Mouse (Mus musculus) hindbrain, embryonic 15.5 days (tissue): ENCODE measurements around the gene Gm10320. TPM values are rescaled to one million over a fixed set of nuclear protein-coding genes. Genes with fewer than 3 reads are reported as not detected.

Experiments used
- ATAC-seq: fragments of 200-750 bp; cut with Nextera tagmentation; 2 replicates; pipeline ENCODE4 v1.8.0; 2017; ENCODE audit warnings: low read depth, moderate number of reproducible peaks, moderate TSS enrichment; ENCODE audit not compliant: low FRiP score
- H3K27ac ChIP-seq: fragments of 300-500 bp; sonication (generic); replicated peaks from 2 replicates; pipeline ENCODE4 v1.5.1; 2015; ENCODE audit warnings: mild to moderate bottlenecking, inconsistent platforms
- H3K27me3 ChIP-seq: fragments of 300-500 bp; sonication (generic); 2 replicates; pipeline ENCODE4 v1.6.1; 2015; ENCODE audit warnings: control low read depth, inconsistent platforms
- H3K36me3 ChIP-seq: fragments of 300-500 bp; sonication (generic); 2 replicates; pipeline ENCODE4 v1.6.1; 2015; ENCODE audit warnings: control low read depth, inconsistent platforms
- H3K4me1 ChIP-seq: fragments of 300-500 bp; sonication (generic); replicated peaks from 2 replicates; pipeline ENCODE4 v1.6.1; 2015; ENCODE audit warnings: control low read depth, inconsistent platforms
- H3K4me2 ChIP-seq: fragments of 300-500 bp; sonication (generic); 2 replicates; pipeline ENCODE4 v1.6.1; 2015; ENCODE audit warnings: moderate library complexity, mild to moderate bottlenecking, inconsistent platforms
- H3K4me3 ChIP-seq: fragments of 300-500 bp; sonication (generic); 2 replicates; pipeline ENCODE4 v1.5.1; 2015; ENCODE audit warnings: mild to moderate bottlenecking, inconsistent platforms
- H3K9ac ChIP-seq: fragments of 300-500 bp; sonication (generic); 2 replicates; pipeline ENCODE4 v1.6.1; 2015; ENCODE audit warnings: inconsistent platforms
- H3K9me3 ChIP-seq: fragments of 300-500 bp; sonication (generic); 2 replicates; pipeline ENCODE4 v1.6.1; 2016; ENCODE audit warnings: control low read depth, inconsistent platforms
- WGBS: fragments of 180-500 bp; shearing (Covaris S2); methylation state at CpG from one replicate; pipeline ENCODE4 v1.1.7; 2015; 5-methylcytosine and 5-hydroxymethylcytosine counted together
- polyA plus RNA-seq: library from polyadenylated mRNA; unstranded; fragments of >200 nt; fragmentation: Nextera tagmentation; extraction: Ambion mirVana; gene quantifications from 2 replicates; pipeline ENCODE4 v1.2.1, GENCODE M21; 2015

Gm10320 gene
- polyA plus RNA-seq, 1 experiment from 2014 or later = 0.86 TPM

- Histone ChIP-seq H3K4me2 (no peak overlapping the region), H3K4me1 (no peaks in the 10 kb centered on the region), H3K27me3 (no peaks in the 10 kb centered on the region), H3K9ac (no peak overlapping the region), H3K36me3 (no peaks in the 10 kb centered on the region), H3K27ac (no peak overlapping the region), H3K9me3 (no peaks in the 10 kb centered on the region), H3K4me3 (no peak overlapping the region)
- no peak for ATAC-seq
- WGBS = 66% methylated on average over 6 of the region's 6 CpGs
Observed at GRCm38 (mm10) chr13:98523719-98524316, 32.0 kb upstream of the Gm10320 start.

DNA sequence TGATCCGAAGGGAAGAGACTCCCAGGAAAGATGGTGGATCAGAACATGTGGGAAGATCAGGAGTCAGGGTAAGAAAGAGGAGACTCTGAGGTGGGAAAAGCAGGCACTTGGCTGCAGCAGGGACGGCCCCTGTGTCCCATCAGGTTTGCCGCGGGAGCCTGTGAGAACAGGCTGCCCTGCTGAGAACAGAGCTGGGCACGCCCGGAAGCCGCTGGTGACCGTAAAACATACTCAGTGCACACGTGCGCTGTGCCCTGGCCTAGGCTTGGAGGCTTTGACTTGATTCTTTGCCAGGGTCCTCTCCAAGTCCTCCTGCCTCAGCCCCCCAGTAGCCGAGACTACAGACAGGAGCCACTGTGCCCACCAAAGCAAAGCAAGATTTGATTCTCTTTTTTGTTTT, 26.5 kb upstream of the Gm10320 start:
- Histone ChIP-seq H3K4me3 (no peak overlapping the region), H3K9ac (no peak overlapping the region), H3K4me1 (0 out of 2 replicates have a peak, but pooled peaks cover 3% of the 10 kb centered on the region), H3K36me3 (no peaks in the 10 kb centered on the region), H3K4me2 (no peak overlapping the region), H3K27ac (no peak overlapping the region), H3K27me3 (peaks cover 2% of the 10 kb centered on the region; the same call in 1 of the 2 replicates), H3K9me3 (no peaks in the 10 kb centered on the region)
- 27% methylated on average over 11 of the region's 11 CpGs for WGBS
- ATAC-seq = no peak

DNA sequence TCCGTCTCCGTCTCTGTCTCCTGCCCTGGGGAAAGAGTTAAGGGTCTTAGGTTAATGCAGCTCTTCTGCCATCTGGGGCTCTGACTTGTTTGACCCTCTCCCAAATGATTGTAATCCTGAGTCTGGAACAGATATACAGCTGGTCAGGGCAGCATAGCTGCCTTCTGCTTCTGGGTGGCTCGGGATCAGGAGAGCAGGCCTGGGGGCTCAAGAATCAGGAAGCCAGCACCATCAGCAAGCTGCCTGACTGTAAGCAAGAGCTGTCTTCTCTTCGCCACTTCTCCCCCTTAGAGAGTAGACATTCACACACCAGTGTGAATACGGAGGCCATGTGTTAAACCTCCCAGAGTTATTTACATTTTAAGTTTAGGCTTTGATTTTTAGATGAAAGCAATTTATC, 25.9 kb upstream of the Gm10320 start:
- no peaks in the 10 kb centered on the region for H3K36me3 ChIP-seq
- no peak overlapping the region for H3K27ac ChIP-seq
- no peak overlapping the region for H3K4me2 ChIP-seq
- H3K4me3 ChIP-seq = no peak overlapping the region
- H3K9me3 ChIP-seq = no peaks in the 10 kb centered on the region
- no peak for ATAC-seq
- WGBS = 62% methylated on average over 5 of the region's 5 CpGs
- 0 out of 2 replicates have a peak, but pooled peaks cover 3% of the 10 kb centered on the region for H3K4me1 ChIP-seq
- no peak overlapping the region for H3K9ac ChIP-seq
- H3K27me3 ChIP-seq = peaks cover 2% of the 10 kb centered on the region; the same call in 1 of the 2 replicates

DNA sequence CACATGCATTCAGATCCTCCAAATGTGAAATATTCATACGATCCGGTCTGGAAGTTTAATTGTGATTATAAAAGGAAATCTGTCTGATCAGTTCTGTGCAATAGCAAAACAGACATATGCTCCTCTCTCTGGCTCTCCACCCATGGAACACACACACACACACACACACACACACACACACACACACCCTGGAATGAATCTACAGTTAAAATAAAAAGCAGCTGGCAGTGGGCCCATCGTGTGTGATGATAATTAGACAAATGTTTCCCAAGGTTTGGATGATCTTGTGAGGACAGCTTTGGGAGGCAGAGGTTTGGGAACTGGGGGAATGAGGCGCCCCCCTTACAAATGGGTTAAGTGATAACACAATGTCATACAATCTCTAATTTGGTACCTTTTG, 25.2 kb upstream of the Gm10320 start:
- WGBS = 76% methylated on average over 4 of the region's 4 CpGs
- H3K4me2 ChIP-seq = no peak overlapping the region
- H3K9ac ChIP-seq = no peak overlapping the region
- no peak overlapping the region for H3K27ac ChIP-seq
- no peak for ATAC-seq
- H3K9me3 ChIP-seq = no peaks in the 10 kb centered on the region
- peaks cover 2% of the 10 kb centered on the region; the same call in 1 of the 2 replicates for H3K27me3 ChIP-seq
- 0 out of 2 replicates have a peak, but pooled peaks cover 3% of the 10 kb centered on the region for H3K4me1 ChIP-seq
- no peaks in the 10 kb centered on the region for H3K36me3 ChIP-seq
- H3K4me3 ChIP-seq = no peak overlapping the region

- Histone ChIP-seq H3K27me3 (peaks cover 28% of the 10 kb centered on the region), H3K4me3 (no peak overlapping the region), H3K9ac (no peak overlapping the region), H3K9me3 (no peaks in the 10 kb centered on the region), H3K4me2 (no peak overlapping the region), H3K36me3 (no peaks in the 10 kb centered on the region), H3K27ac (no peak overlapping the region), H3K4me1 (no peaks in the 10 kb centered on the region)
- 81% methylated on average over 4 of the region's 4 CpGs for WGBS
- no peak for ATAC-seq
Observed at GRCm38 (mm10) chr13:98512066-98512465, 20.3 kb upstream of the Gm10320 start.

DNA sequence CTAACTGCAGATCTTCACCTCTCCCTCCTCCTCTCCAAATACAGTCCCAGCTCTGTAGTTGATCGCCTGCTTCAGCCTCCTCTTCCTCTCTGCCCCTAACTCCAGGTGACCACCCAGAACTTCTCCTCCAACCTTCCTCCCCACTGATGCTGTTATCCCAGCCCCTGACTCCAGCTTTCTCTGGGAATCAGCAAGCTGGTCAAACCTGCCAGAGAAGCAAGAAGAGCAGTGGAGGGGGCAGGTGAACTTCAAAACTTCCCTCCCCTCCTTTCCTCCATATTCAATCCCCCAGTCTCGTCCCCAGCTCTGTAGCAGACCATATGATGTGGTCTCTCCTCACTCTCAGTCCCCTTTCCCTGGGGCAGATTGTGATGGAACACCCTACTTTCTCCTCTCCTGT, 15.9 kb upstream of the Gm10320 start:
- no peak overlapping the region for H3K4me2 ChIP-seq
- no peaks in the 10 kb centered on the region for H3K9me3 ChIP-seq
- no peak overlapping the region for H3K4me3 ChIP-seq
- H3K36me3 ChIP-seq = no peaks in the 10 kb centered on the region
- no peak overlapping the region for H3K9ac ChIP-seq
- H3K27ac ChIP-seq = no peak overlapping the region
- H3K27me3 ChIP-seq = peaks cover 61% of the 10 kb centered on the region
- H3K4me1 ChIP-seq = peaks cover 15% of the 10 kb centered on the region
- ATAC-seq = no peak
- WGBS = 58% methylated on average over 2 of the region's 2 CpGs

- no peak overlapping the region for H3K4me3 ChIP-seq
- peaks cover 15% of the 10 kb centered on the region for H3K4me1 ChIP-seq
- WGBS = 23% methylated on average over 4 of the region's 4 CpGs
- no peak overlapping the region for H3K27ac ChIP-seq
- H3K9ac ChIP-seq = no peak overlapping the region
- H3K4me2 ChIP-seq = no peak overlapping the region
- no peaks in the 10 kb centered on the region for H3K9me3 ChIP-seq
- no peaks in the 10 kb centered on the region for H3K36me3 ChIP-seq
- ATAC-seq = no peak
- H3K27me3 ChIP-seq = peaks cover 70% of the 10 kb centered on the region
Observed at GRCm38 (mm10) chr13:98506496-98506895, 14.7 kb upstream of the Gm10320 start.

DNA sequence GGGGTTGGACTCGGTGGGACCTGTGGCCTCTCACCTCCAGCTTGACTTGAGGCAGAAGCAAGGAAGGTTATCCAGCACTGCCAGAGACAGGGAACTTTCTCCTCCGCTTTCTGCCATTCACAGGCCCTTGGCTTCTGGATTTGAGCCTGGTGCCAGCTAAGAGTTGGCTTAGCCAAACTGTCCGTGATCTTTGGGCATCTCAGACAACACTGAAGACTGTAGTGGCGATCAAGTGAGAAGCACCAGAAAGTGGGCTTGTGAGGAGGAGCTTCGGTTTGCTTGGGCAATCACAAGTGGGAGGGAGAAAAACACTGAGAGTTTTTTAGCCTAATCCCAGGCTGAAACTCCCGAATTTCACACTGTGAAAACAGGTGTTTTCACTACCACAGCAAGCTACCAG, 14.2 kb upstream of the Gm10320 start:
- Histone ChIP-seq H3K27me3 (peaks cover 75% of the 10 kb centered on the region), H3K4me2 (no peak overlapping the region), H3K9ac (no peak overlapping the region), H3K9me3 (no peaks in the 10 kb centered on the region), H3K4me1 (peaks cover 15% of the 10 kb centered on the region), H3K36me3 (no peaks in the 10 kb centered on the region), H3K27ac (no peak overlapping the region), H3K4me3 (no peak overlapping the region)
- WGBS = 17% methylated on average over 6 of the region's 6 CpGs
- ATAC-seq = no peak

DNA sequence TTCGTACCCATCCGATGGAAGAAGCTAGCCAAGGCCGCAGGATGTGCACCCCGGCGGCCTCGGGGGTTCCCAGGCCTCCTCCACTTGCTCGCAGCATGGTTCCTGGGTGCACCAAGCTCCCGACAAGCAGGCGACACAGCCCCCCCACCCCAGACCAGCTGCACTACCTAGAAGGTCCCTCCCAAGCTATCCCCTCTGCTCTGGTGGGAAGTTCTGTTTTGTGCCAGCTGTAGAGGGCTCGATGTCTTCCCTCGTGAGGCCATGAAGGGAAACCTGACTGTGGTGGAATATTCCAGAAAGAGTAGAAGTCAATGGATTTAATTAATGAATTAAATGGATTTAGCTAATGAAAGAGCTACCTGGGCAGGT, 13.7 kb upstream of the Gm10320 start:
- H3K9ac ChIP-seq = no peak overlapping the region
- H3K4me3 ChIP-seq = no peak overlapping the region
- H3K4me2 ChIP-seq = no peak overlapping the region
- no peaks in the 10 kb centered on the region for H3K36me3 ChIP-seq
- H3K9me3 ChIP-seq = no peaks in the 10 kb centered on the region
- H3K27ac ChIP-seq = no peak overlapping the region
- H3K4me1 ChIP-seq = peaks cover 15% of the 10 kb centered on the region
- ATAC-seq = no peak
- WGBS = 7% methylated on average over 11 of the region's 11 CpGs
- peaks cover 79% of the 10 kb centered on the region for H3K27me3 ChIP-seq

- H3K9me3 ChIP-seq = no peaks in the 10 kb centered on the region
- WGBS = under 1% methylated on average over 47 of the region's 51 CpGs
- no peaks in the 10 kb centered on the region for H3K36me3 ChIP-seq
- no peak for ATAC-seq
- no peak overlapping the region for H3K9ac ChIP-seq
- H3K27me3 ChIP-seq = peaks cover 79% of the 10 kb centered on the region
- H3K4me1 ChIP-seq = peaks cover 15% of the 10 kb centered on the region
- peak overlapping the region; percentile 22 for H3K4me3 ChIP-seq
- peak overlapping the region; percentile 52 for H3K4me2 ChIP-seq
- H3K27ac ChIP-seq = no peak overlapping the region
Observed at GRCm38 (mm10) chr13:98504661-98505488, 13.1 kb upstream of the Gm10320 start.

DNA sequence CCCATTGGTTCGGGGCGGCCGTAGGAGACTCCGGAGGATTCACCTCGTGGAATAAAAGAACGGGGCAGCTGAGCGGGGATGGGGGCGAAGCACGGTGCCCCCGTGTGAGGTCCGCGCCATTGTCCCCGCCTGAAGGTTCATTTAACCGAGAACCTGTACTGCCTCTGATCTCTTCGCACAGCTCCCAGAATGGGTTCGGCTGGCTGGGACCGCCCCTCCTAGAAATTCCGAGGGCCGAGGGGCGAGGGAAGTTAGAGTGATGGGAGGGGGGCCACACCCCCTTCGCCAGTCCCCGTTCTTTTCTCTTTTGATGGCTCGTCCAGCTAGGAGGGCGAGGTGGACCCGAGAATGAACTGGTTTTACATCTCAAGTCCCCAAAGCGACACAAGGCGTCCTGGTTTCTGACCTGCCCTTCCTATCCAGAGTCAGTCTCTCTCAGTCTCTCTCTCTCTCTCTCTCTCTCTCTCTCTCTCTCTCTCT, 12.4 kb upstream of the Gm10320 start:
- WGBS = under 1% methylated on average over 27 of the region's 27 CpGs
- no peak for ATAC-seq
- Histone ChIP-seq H3K4me3 (peak overlapping the region; percentile 21), H3K27me3 (peaks cover 80% of the 10 kb centered on the region), H3K4me1 (peaks cover 15% of the 10 kb centered on the region), H3K27ac (no peak overlapping the region), H3K9ac (no peak overlapping the region), H3K4me2 (peak overlapping the region; percentile 52), H3K9me3 (no peaks in the 10 kb centered on the region), H3K36me3 (no peaks in the 10 kb centered on the region)

- no peak overlapping the region for H3K4me3 ChIP-seq
- WGBS = under 1% methylated on average over 8 of the region's 8 CpGs
- H3K27ac ChIP-seq = no peak overlapping the region
- no peaks in the 10 kb centered on the region for H3K36me3 ChIP-seq
- ATAC-seq = no peak
- peaks cover 15% of the 10 kb centered on the region for H3K4me1 ChIP-seq
- H3K4me2 ChIP-seq = 0 out of 2 replicates have a peak overlapping the region, but pooled peaks have one; percentile 52
- H3K9me3 ChIP-seq = no peaks in the 10 kb centered on the region
- H3K9ac ChIP-seq = no peak overlapping the region
- H3K27me3 ChIP-seq = peaks cover 85% of the 10 kb centered on the region
Observed at GRCm38 (mm10) chr13:98503601-98504000, 11.8 kb upstream of the Gm10320 start.
